ENCODE assay signal across 38 mouse cellular contexts in genomic region chr11:6684741-6685140, GRCm38 (mm10). TPM values are rescaled to one million over a fixed set of nuclear protein-coding genes. Genes with fewer than 3 reads are reported as not detected.
"Had no signal": no experiment of that assay in that cellular context is flagged by ENCODE, and none has a peak within 500 bp of the region (broad histone marks: within the 10 kb centered on the region; RNA-seq: fewer than 3 reads in every experiment).

No protein-coding gene starts in this region.

- H3K4me2 ChIP-seq: embryonic facial prominence, embryonic 12.5 days; embryonic facial prominence, embryonic 13.5 days; embryonic facial prominence, embryonic 15.5 days; forebrain, embryonic 12.5 days; forebrain, embryonic 13.5 days; forebrain, embryonic 15.5 days had no signal

- H3K9ac ChIP-seq: embryonic facial prominence, embryonic 12.5 days; embryonic facial prominence, embryonic 13.5 days; embryonic facial prominence, embryonic 15.5 days; forebrain, embryonic 12.5 days; forebrain, embryonic 13.5 days; forebrain, embryonic 15.5 days; forebrain, postnatal 0 days had no signal

- H3K9me3 ChIP-seq: embryonic facial prominence, embryonic 12.5 days; embryonic facial prominence, embryonic 13.5 days; embryonic facial prominence, embryonic 15.5 days; forebrain, embryonic 10.5 days; forebrain, embryonic 12.5 days; forebrain, embryonic 15.5 days; heart, embryonic 10.5 days had no signal

- H3K4me1 ChIP-seq: embryonic facial prominence, embryonic 12.5 days; forebrain, embryonic 13.5 days; forebrain, embryonic 15.5 days had no signal

- H3K27ac ChIP-seq: embryonic facial prominence, embryonic 12.5 days; embryonic facial prominence, embryonic 13.5 days; embryonic facial prominence, embryonic 15.5 days; forebrain, embryonic 10.5 days; forebrain, embryonic 12.5 days; forebrain, embryonic 13.5 days; forebrain, embryonic 15.5 days; gastrocnemius, adult 2 months; heart, adult 2 months; heart, embryonic 10.5 days had no signal

- H3K4me3 ChIP-seq: embryonic facial prominence, embryonic 12.5 days; embryonic facial prominence, embryonic 13.5 days; embryonic facial prominence, embryonic 15.5 days; erythroblast, embryonic 14.5 days; forebrain, embryonic 10.5 days; forebrain, embryonic 12.5 days; forebrain, embryonic 13.5 days; forebrain, embryonic 15.5 days; gastrocnemius, adult 2 months; heart, adult 2 months; heart, embryonic 10.5 days had no signal

- DNase-seq: cerebellum, adult 8-10 months; cerebellum, adult 9-10 months; cerebellum, adult 9-11 months; cerebellum, postnatal 10 days; cerebellum, postnatal 14 days; cerebellum, postnatal 25 days; cerebellum, postnatal 36 days; embryo, embryonic 11 days; forebrain, postnatal 0 days; gastrocnemius, adult 2 months; gastrocnemius, postnatal 10 days; gastrocnemius, postnatal 14 days; gastrocnemius, postnatal 25 days; gastrocnemius, postnatal 36 days; heart, adult 11 months; heart, adult 18-20 months; heart, adult 2 months had no signal

- H3K36me3 ChIP-seq: embryonic facial prominence, embryonic 12.5 days; embryonic facial prominence, embryonic 13.5 days; embryonic facial prominence, embryonic 15.5 days; forebrain, embryonic 10.5 days; forebrain, embryonic 12.5 days; forebrain, embryonic 15.5 days; heart, embryonic 10.5 days had no signal

- H3K27me3 ChIP-seq: embryonic facial prominence, embryonic 12.5 days; embryonic facial prominence, embryonic 13.5 days; embryonic facial prominence, embryonic 15.5 days; forebrain, embryonic 12.5 days; forebrain, embryonic 13.5 days; forebrain, embryonic 15.5 days had no signal

- ATAC-seq: forebrain, embryonic 13.5 days; forebrain, embryonic 14.5 days; forebrain, embryonic 15.5 days; forebrain, embryonic 16.5 days; forebrain, postnatal 0 days had no signal

RNA-seq across cellular contexts. Expression of gene Ramp3, which starts 26.4 kb away (rescaled TPM):
- total RNA-seq: common myeloid progenitor, adult 5-6 weeks; granulocyte monocyte progenitor cell, adult 5-6 weeks had no signal
- polyA plus RNA-seq: erythroblast, embryonic 14.5 days had no signal

RNA-seq across cellular contexts. Expression of gene Wap, which starts 46.3 kb away (rescaled TPM):
- total RNA-seq: common myeloid progenitor, adult 5-6 weeks; forebrain, postnatal 0 days; gastrocnemius, adult 18-20 months; gastrocnemius, adult 2 months; gastrocnemius, adult 8-10 months; gastrocnemius, postnatal 10 days; gastrocnemius, postnatal 14 days; gastrocnemius, postnatal 25 days; gastrocnemius, postnatal 36 days; gastrocnemius, postnatal 4 days; granulocyte monocyte progenitor cell, adult 5-6 weeks; heart, adult 18-20 months; heart, adult 2 months; heart, adult 8-10 months had no signal
- polyA plus RNA-seq: cortical plate, adult 2 months; embryonic facial prominence, embryonic 11.5 days; embryonic facial prominence, embryonic 12.5 days; embryonic facial prominence, embryonic 13.5 days; embryonic facial prominence, embryonic 15.5 days; erythroblast, embryonic 14.5 days; forebrain, embryonic 10.5 days; forebrain, embryonic 11.5 days; forebrain, embryonic 12.5 days; forebrain, embryonic 13.5 days; forebrain, embryonic 14.5 days; forebrain, embryonic 15.5 days; forebrain, embryonic 16.5 days; forebrain, postnatal 0 days; frontal cortex, adult 2 months; heart, adult 2 months; heart, embryonic 10.5 days had no signal
